Mouse (Mus musculus): Measurements from ENCODE around the gene Gm37240.

The Gm37240 gene

GRCm38 (mm10) chr3:85195068-85195481 is 692.2 kb downstream of the Gm37240 start:
- ATAC-seq (ENCODE audit: low TSS enrichment) = no peak

GRCm38 (mm10) chr3:85189791-85190190 is 697.5 kb downstream of the Gm37240 start:
- no peak for ATAC-seq (ENCODE audit: low TSS enrichment)

- peak; percentile 64 for ATAC-seq (ENCODE audit: low TSS enrichment)
Measured at GRCm38 (mm10) chr3:85188364-85188763, 699.0 kb downstream of the Gm37240 start.

GRCm38 (mm10) chr3:85186661-85187076 is 700.6 kb downstream of the Gm37240 start:
- peak; percentile 28 for ATAC-seq (ENCODE audit: low TSS enrichment)

GRCm38 (mm10) chr3:85185827-85186226 is 701.5 kb downstream of the Gm37240 start:
- no peak for ATAC-seq (ENCODE audit: low TSS enrichment)

GRCm38 (mm10) chr3:85184916-85185315 is 702.4 kb downstream of the Gm37240 start:
- ATAC-seq (ENCODE audit: low TSS enrichment) = no peak

GRCm38 (mm10) chr3:85184151-85184550 is 703.2 kb downstream of the Gm37240 start:
- no peak for ATAC-seq (ENCODE audit: low TSS enrichment)

- ATAC-seq (ENCODE audit: low TSS enrichment) = no peak
Measured at GRCm38 (mm10) chr3:85176736-85177135, 710.6 kb downstream of the Gm37240 start.

GRCm38 (mm10) chr3:85174542-85175469 is 712.5 kb downstream of the Gm37240 start:
- no peak for ATAC-seq (ENCODE audit: low TSS enrichment)

GRCm38 (mm10) chr3:85173441-85174071 is 713.8 kb downstream of the Gm37240 start:
- no peak for ATAC-seq (ENCODE audit: low TSS enrichment)

- ATAC-seq (ENCODE audit: low TSS enrichment) = peak; percentile 69
Measured at GRCm38 (mm10) chr3:85172532-85172931, 714.8 kb downstream of the Gm37240 start.

GRCm38 (mm10) chr3:85172096-85172495 is 715.2 kb downstream of the Gm37240 start:
- peak; percentile 28; the same call in 1 of the 2 replicates for ATAC-seq (ENCODE audit: low TSS enrichment)

GRCm38 (mm10) chr3:85168816-85169215 is 718.5 kb downstream of the Gm37240 start:
- ATAC-seq (ENCODE audit: low TSS enrichment) = no peak

GRCm38 (mm10) chr3:85164931-85165330 is 722.4 kb downstream of the Gm37240 start:
- ATAC-seq (ENCODE audit: low TSS enrichment) = no peak

- ATAC-seq (ENCODE audit: low TSS enrichment) = peak; percentile 36; the same call in 1 of the 2 replicates
Measured at GRCm38 (mm10) chr3:85163396-85163795, 723.9 kb downstream of the Gm37240 start.

- no peak for ATAC-seq (ENCODE audit: low TSS enrichment)
Measured at GRCm38 (mm10) chr3:85162430-85162829, 724.9 kb downstream of the Gm37240 start.

GRCm38 (mm10) chr3:85160816-85161215 is 726.5 kb downstream of the Gm37240 start:
- ATAC-seq (ENCODE audit: low TSS enrichment) = no peak

GRCm38 (mm10) chr3:85159631-85160030 is 727.7 kb downstream of the Gm37240 start:
- ATAC-seq (ENCODE audit: low TSS enrichment) = peak; percentile 75

- no peak for ATAC-seq (ENCODE audit: low TSS enrichment)
Measured at GRCm38 (mm10) chr3:85148816-85149215, 738.5 kb downstream of the Gm37240 start.

GRCm38 (mm10) chr3:85148038-85148550 is 739.2 kb downstream of the Gm37240 start:
- ATAC-seq (ENCODE audit: low TSS enrichment) = peak; percentile 58

GRCm38 (mm10) chr3:85145568-85145967 is 741.8 kb downstream of the Gm37240 start:
- ATAC-seq (ENCODE audit: low TSS enrichment) = no peak

GRCm38 (mm10) chr3:85145076-85145475 is 742.2 kb downstream of the Gm37240 start:
- peak; percentile 73 for ATAC-seq (ENCODE audit: low TSS enrichment)

GRCm38 (mm10) chr3:85144425-85144824 is 742.9 kb downstream of the Gm37240 start:
- ATAC-seq (ENCODE audit: low TSS enrichment) = peak; percentile 61
